In genomic region chr15:71375775-71376174, GRCm38 (mm10) we compare ENCODE assay signal across 8 mouse cellular contexts.
DNase-seq lines count a peak whose midpoint lies in the region; ATAC-seq and TF ChIP-seq lines count a peak whose summit lies in the region.

No protein-coding gene starts in this region.

- H3K4me3 ChIP-seq in ES-E14 (ENCODE audit: insufficient read depth in 1 of 2, low read depth in 1 of 2, low read length in 2 of 2, poor library complexity in 1 of 2, severe bottlenecking in 1 of 2), result no peak overlapping the region
- no peak overlapping the region for H3K4me3 ChIP-seq in embryonic facial prominence, embryonic 11.5 days (ENCODE audit: low read depth, low read length)
- no peak overlapping the region for H3K4me3 ChIP-seq in hindbrain, embryonic 15.5 days
- no peak overlapping the region for H3K4me3 ChIP-seq in gastrocnemius, adult 2 months

- intact Hi-C loops in gastrocnemius, adult 2 months (cut with DNase I), result no loop called here

- no peak overlapping the region for H3K27ac ChIP-seq in ES-E14 (ENCODE audit: insufficient read depth, low read depth, low read length, poor library complexity, severe bottlenecking)
- H3K27ac ChIP-seq in embryonic facial prominence, embryonic 11.5 days (replicated peaks; ENCODE audit: low read depth, low read length), result no peak overlapping the region
- H3K27ac ChIP-seq in hindbrain, embryonic 15.5 days (replicated peaks), result no peak overlapping the region
- H3K27ac ChIP-seq in gastrocnemius, adult 2 months, result no peak overlapping the region

- peak; percentile 59; the same call in 1 of the 2 replicates for ATAC-seq in embryonic facial prominence, embryonic 11.5 days (replicated peaks; ENCODE audit: insufficient number of reproducible peaks, low FRiP score, low TSS enrichment, low read depth)
- ATAC-seq in hindbrain, embryonic 15.5 days (ENCODE audit: low FRiP score, low read depth), result peak; percentile 80
- ATAC-seq in granulocyte monocyte progenitor cell, adult 5-6 weeks (replicated peaks; ENCODE audit: poor library complexity, severe bottlenecking), result no peak

- no peak overlapping the region for H3K9ac ChIP-seq in ES-E14 (ENCODE audit: insufficient read depth, low read depth, low read length, poor library complexity, severe bottlenecking)
- H3K9ac ChIP-seq in embryonic facial prominence, embryonic 11.5 days (replicated peaks; ENCODE audit: low read length), result no peak overlapping the region
- no peak overlapping the region for H3K9ac ChIP-seq in hindbrain, embryonic 15.5 days

- 57% methylated on average over 3 of the region's 3 CpGs for WGBS in embryonic facial prominence, embryonic 11.5 days
- WGBS in hindbrain, embryonic 15.5 days, result 36% methylated on average over 3 of the region's 3 CpGs

- H3K36me3 ChIP-seq in ES-E14 (ENCODE audit: control insufficient read depth, insufficient read depth, low read length, poor library complexity, severe bottlenecking), result no peaks in the 10 kb centered on the region
- H3K36me3 ChIP-seq in embryonic facial prominence, embryonic 11.5 days (replicated peaks; ENCODE audit: control insufficient read depth, insufficient read depth, low read depth, low read length), result no peaks in the 10 kb centered on the region
- H3K36me3 ChIP-seq in hindbrain, embryonic 15.5 days, result no peaks in the 10 kb centered on the region

- no peaks in the 10 kb centered on the region for H3K4me1 ChIP-seq in ES-E14 (ENCODE audit: control insufficient read depth in 2 of 2, insufficient read depth in 2 of 2, low read length in 2 of 2, poor library complexity in 1 of 2)
- no peaks in the 10 kb centered on the region for H3K4me1 ChIP-seq in embryonic facial prominence, embryonic 11.5 days (ENCODE audit: control insufficient read depth, insufficient read depth, low read length)
- H3K4me1 ChIP-seq in hindbrain, embryonic 15.5 days (replicated peaks), result no peaks in the 10 kb centered on the region

- H3K9me3 ChIP-seq in ES-E14 (ENCODE audit: control insufficient read depth, insufficient read depth, low read depth, low read length), result no peaks in the 10 kb centered on the region
- no peaks in the 10 kb centered on the region for H3K9me3 ChIP-seq in embryonic facial prominence, embryonic 11.5 days (replicated peaks; ENCODE audit: control insufficient read depth, low read length)
- no peaks in the 10 kb centered on the region for H3K9me3 ChIP-seq in hindbrain, embryonic 15.5 days

- in situ Hi-C loops in ES-E14 (cut with MboI; ENCODE audit: low sequenced_read_pairs in 2 of 2, unreplicated experiment in 2 of 2), result no loop called here

- peak; percentile 2 for DNase-seq in ES-E14 (ENCODE audit: low read depth, low spot score)
- DNase-seq in adrenal gland, postnatal 10 days, result peak; percentile 3
- DNase-seq in embryonic facial prominence, embryonic 11.5 days (ENCODE audit: low spot score), result peak; percentile 55
- DNase-seq in mesoderm, embryonic 11.5 days (ENCODE audit: low read depth, low spot score), result peak; percentile 25
- DNase-seq in gastrocnemius, adult 18-20 months (ENCODE audit: low spot score), result no peak
- no peak for DNase-seq in gastrocnemius, adult 2 months

- no peak for TF ChIP-seq CTCF in gastrocnemius, adult 2 months (IDR thresholded peaks at IDR 0.05)

- H3K27me3 ChIP-seq in embryonic facial prominence, embryonic 11.5 days (ENCODE audit: control insufficient read depth, insufficient read depth, low read length), result no peaks in the 10 kb centered on the region
- H3K27me3 ChIP-seq in hindbrain, embryonic 15.5 days, result no peaks in the 10 kb centered on the region

- H3K4me2 ChIP-seq in embryonic facial prominence, embryonic 11.5 days (ENCODE audit: low read depth, low read length), result no peak overlapping the region
- no peak overlapping the region for H3K4me2 ChIP-seq in hindbrain, embryonic 15.5 days

TF ChIP-seq in ES-E14, 5 proteins besides CTCF, POLR2A, EP300 and RAD21:
- TF ChIP-seq ZNF384 (IDR thresholded peaks at IDR 0.05; ENCODE audit: low read depth, low read length), result no peak
- peak; percentile 6; the same call in 1 of the 2 replicates for TF ChIP-seq ZC3H11A (IDR thresholded peaks at IDR 0.05; ENCODE audit: borderline replicate concordance, low read depth, low read length)

Comparison
In these comparisons a context has a peak if more than half of its experiments do, and no peak if none do; other contexts are left out.
1. DNase-seq: peak in ES-E14 (single experiment), adrenal gland, postnatal 10 days (single experiment), embryonic facial prominence, embryonic 11.5 days (single experiment) and mesoderm, embryonic 11.5 days (single experiment); none in gastrocnemius, adult 18-20 months (single experiment) and gastrocnemius, adult 2 months (single experiment).